Mouse (Mus musculus) embryonic fibroblast, embryonic 13.5 days (primary cell): ENCODE measurements around the gene Gm21258. TPM values are rescaled to one million over a fixed set of nuclear protein-coding genes. Genes with fewer than 3 reads are reported as not detected.
"Not testable (repeated sequence)": the region's sequence is repeated elsewhere in the genome, so short reads cannot be mapped to it uniquely, and the experiment has no call there.

Source experiments
- H3K27ac ChIP-seq: 2 replicates; pipeline ENCODE4 v1.5.1; 2012; ENCODE audit warnings: low read length, control low read depth, inconsistent platforms; ENCODE audit not compliant: insufficient read depth
- H3K4me1 ChIP-seq: 2 replicates; pipeline ENCODE4 v1.6.1; 2011; ENCODE audit warnings: low read length; ENCODE audit not compliant: control insufficient read depth, insufficient read depth
- H3K4me3 ChIP-seq: 2 replicates; pipeline ENCODE4 v1.5.1; 2011; ENCODE audit warnings: mild to moderate bottlenecking, control low read depth, low read length; ENCODE audit not compliant: insufficient read depth
- polyA plus RNA-seq: library from polyadenylated mRNA; stranded (reverse); fragments of >200 nt; gene quantifications from 2 replicates; pipeline ENCODE4 v1.2.4, GENCODE M21; 2011; ENCODE audit warnings: low read depth; ENCODE audit not compliant: missing spikeins, insufficient read length

Gene Gm21258
- polyA plus RNA-seq = not detected in 2 replicates

DNA sequence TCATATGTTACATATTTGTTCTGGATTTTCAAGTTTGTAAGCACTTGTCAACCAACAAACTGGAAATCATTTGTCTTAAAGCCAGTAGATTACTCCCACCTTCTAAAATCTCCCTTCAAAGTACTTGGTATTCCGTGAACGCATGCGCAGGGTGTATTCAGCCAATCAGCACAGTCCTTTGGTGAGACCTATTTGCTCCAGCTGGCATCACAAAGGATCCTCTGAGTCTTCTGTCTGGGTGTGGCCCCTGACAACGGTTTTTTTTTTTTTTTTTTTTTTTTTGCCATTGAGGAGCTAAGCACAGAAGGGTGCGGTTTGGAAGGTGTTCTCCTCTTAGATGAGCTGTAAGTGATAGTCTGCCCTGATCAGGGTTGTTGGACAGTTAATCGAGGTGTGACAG lies at the start of gene Gm21258:
Gene Gm21258, plus strand, starts transcription at position 301 of the 400 bp plus-strand sequence.
- not testable (repeated sequence) for H3K4me1 ChIP-seq, H3K4me3 ChIP-seq, H3K27ac ChIP-seq
